Mouse (Mus musculus) frontal cortex, postnatal 36 days (tissue): ENCODE results near the gene Psmc5.
"Not testable (repeated sequence)": the region's sequence is repeated elsewhere in the genome, so short reads cannot be mapped to it uniquely, and the experiment has no call there.

Source experiments
- DNase-seq, 2 experiments: peaks; one replicate each; pipeline ENCODE4 v3.0.0; 2022; ENCODE audit warnings: low spot score in 2 of 2

The Psmc5 gene

DNA sequence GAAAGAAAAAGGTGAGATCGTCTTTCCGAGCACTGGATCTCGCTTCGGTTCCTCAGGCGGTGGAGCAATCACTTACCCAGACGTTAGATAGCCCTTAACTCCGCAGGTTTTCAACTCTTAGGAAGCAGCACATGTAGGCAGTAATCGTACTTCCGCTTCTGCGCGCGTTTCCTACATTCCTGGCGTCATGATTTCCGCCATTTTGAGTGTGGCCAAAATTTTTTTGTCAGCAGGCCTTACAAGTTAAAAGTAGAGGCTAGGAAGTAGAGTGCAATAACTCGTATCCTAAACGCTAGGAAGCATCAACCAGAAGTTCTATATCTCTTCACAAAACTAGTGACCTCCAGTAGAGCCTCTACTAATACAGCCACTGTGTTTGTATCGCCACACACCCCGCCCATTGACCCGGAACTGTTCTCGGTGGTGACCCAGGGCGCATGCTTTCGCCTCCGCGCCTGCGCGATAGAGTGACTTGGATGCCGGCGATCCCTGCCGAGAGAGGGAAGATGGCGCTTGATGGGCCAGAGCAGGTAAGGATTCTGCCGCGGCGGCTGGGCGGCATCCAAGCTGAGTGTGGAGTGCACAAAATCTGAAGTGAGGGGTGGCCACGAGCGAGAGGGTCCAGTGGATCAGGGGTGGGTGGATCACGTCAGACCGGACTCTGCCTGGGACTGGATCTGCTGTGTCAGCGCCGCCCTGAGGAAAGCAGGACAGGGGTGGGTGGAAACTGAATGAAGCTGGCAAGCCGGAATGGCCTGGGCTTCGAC lies at the start of gene Psmc5, which contains the start of gene Ftsj3:
Psmc5 (plus strand) TSS at position 470 of the 767 bp plus-strand sequence.
Ftsj3 (minus strand) TSS at position 395 of the 767 bp plus-strand sequence.
- peak; percentile 98 to 99 for DNase-seq

- DNase-seq, result no peak
These were observed 43.2 kb upstream of the Psmc5 start for GRCm38 (mm10) chr11:106212771-106213170.

DNA sequence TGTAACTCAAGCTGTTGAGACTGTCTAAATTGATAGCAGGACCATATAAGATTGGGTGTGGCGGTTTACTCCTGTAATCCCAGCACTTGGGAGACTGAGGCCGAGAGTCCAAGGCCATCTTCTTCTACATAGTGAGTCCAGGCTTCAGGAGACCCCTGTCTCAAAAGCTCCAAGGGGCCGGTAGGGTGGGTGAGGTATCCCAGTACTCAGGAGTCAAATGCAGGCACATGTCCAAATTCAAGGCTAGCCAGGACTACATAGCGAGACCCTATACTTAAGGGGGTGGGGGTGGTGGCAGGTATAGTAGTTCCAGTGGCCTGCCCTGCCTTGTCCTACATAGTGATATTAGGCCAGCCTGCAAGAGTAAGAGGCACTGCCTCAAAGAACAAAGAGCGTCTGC lies 41.1 kb upstream of the Psmc5 start:
- no peak for DNase-seq

DNA sequence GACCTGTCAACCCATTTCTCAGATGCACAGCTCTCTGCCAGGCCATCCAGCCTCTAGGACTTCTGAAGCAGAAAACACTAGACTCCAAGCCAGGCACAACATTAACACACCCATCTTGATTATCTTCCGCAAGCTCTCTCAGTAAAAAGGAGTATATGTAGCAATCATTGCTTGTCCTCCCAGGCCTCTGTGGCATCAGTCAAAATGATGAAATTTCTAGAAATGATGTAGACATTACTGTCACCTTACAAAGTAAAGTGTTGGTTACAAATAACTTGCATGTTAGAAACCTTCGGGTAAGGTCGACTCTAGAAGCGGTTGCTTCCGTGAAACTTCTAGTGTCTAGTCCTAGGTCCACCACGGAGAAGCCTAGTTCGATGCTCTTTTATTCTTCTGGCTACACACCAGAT lies 40.5 kb upstream of the Psmc5 start:
- DNase-seq, result no peak

- peak; percentile 95 to 97 for DNase-seq
These were observed 39.8 kb upstream of the Psmc5 start, which contains the start of gene Ccdc47 for GRCm38 (mm10) chr11:106215927-106216729. TSS of gene Ccdc47 (minus strand) at chr11:106216344.

GRCm38 (mm10) chr11:106216730-106217490 lies 39.0 kb upstream of the Psmc5 start, which contains the start of gene Ddx42:
TSS of gene Ddx42 (plus strand) at chr11:106216926.
- peak; percentile 91 to 93 for DNase-seq

DNA sequence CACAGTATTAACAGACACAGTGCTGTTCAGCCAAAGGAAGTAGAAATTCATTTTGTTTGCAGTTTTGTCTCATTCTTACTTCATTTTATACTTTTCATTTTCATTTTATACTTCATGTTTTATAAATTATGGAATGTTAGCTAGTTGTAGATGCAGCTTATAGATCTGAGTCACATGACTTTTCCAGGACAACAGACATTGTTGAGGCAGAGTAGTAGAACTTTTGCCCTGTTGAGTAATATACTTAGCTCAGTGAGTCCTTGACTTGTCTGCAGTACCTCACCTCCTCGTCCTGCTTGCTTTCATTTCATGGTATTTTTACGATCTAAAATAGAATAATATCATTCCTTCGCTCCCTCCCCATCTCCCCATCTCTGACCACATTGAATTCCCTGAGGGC lies 35.4 kb upstream of the Psmc5 start:
- no peak for DNase-seq

DNA sequence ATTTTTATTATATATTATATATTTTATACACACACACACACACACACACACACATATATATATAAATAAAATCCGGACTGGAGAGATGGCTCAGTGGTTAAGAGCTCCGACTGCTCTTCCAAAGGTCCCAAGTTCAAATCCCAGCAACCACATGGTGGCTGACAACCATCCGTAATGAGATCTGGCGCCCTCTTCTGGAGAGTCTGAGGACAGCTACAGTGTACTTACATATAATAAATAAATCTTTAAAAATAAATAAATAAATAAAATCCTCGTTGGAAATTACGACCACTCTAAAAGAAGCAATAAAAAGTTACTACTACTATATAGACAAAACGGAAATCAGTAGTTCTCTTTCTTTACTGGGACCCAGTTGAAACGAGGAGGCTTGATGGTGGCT lies 22.0 kb upstream of the Psmc5 start:
- DNase-seq, result not testable (repeated sequence)

DNA sequence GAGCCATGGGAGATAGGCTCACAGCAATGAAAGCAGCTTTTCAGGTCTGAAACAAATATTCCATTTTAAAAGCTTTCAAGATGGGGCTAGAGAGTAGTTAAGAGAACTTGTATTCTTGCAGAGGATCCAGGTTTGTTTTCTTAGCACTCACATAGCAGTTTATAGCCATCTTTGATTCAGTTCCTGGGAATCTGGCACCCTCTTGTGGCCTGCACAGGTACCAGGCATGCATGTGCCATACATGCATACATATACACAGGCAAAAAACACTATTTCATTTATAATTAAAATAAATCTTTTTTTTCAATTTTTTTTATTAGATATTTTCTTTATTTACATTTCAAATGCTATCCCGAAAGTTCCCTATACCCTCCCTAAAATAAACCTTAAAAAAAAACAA lies 9.1 kb upstream of the Psmc5 start:
- DNase-seq, result no peak

DNA sequence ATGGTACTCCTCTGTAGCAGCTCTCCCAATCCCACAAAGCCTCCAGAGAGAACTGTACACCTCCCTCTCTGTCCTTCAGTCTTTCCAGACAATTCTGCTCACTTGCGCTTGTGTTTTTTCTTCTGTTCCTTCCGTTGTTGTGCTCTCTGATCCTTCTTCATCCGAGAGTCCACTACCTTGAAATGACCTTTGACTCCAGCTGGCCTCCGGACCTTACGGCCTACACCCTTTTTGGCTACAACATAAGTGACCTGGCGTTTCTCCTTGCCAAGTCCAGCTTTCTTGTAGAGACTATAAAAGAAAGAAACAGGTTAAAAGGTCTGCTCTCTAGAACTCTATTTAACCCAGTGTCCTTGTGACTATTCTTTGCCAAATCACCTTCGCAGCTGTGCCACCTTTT lies 6.6 kb upstream of the Psmc5 start:
- no peak for DNase-seq

- no peak for DNase-seq
These were observed 1.2 kb upstream of the Psmc5 start for GRCm38 (mm10) chr11:106254767-106255166.

DNA sequence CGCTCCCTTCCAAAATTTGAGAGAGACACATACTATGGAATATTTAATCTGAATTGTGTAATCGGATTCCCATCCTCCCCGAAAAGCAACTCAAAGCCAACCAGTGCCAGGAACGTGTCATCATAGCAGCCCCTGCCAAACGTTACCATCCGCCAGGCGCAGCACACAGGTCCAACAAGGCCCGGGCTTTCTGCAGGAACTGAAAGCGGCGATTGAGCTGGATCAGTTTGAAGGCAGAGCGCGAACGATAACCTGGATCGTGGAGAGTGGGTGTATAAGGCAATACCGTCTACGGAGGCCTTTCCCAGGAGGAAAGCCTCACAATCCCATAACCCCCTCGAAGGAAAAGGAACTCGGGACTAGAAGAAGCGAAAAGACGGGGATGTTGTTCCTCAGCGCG lies 780 bp upstream of the Psmc5 start:
- no peak for DNase-seq

- no peak for DNase-seq
These were observed 821 bp downstream of the Psmc5 start for GRCm38 (mm10) chr11:106256775-106257174.

DNA sequence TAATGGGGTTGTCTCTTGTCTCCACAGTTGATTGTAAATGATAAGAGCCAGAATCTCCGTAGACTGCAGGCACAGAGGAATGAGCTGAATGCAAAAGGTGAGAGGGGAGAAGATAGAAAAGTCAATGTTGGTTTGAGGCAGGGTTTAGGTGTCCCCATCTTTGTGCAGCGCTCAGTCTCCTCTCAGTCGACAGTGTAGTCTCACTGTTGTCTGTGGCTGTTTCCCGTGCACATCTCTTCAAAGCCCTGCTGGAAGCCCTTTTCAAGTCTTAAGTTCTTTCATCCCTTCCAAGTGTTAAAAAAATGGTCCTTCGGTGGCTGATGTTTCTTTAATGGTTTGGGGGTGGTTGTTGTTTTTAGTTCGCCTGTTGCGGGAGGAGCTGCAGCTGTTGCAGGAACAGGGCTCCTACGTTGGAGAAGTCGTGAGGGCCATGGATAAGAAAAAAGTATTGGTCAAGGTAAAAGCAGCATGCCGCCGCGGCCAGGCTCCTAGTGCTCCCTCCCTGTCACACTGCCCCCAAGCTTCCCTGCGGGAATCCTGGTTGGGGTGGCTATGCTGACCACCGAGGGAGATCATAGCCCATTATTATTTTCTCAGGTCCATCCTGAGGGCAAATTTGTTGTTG lies 5.0 kb downstream of the Psmc5 start:
- DNase-seq, result no peak

DNA sequence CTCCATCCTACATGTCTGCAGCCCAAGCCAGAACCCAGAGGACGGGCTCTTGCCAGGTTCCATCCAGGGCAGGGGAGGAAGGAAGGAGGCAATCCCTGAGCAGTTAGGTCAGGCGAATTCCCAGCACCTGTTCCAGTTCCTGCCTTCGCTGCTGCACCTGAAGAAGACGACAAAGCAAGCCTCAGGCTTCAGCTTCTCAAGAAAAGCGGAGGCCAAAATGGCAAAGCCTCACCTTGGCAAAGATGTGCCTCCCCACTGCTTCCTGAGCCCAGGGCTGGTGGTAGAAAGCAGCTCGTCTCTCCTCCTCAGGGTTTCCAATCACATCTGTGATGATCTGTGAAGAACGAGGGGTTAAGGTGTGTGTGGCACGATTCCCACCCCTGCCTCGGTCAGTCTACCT lies 8.0 kb downstream of the Psmc5 start:
- DNase-seq, result no peak

- no peak for DNase-seq
These were observed 9.0 kb downstream of the Psmc5 start for GRCm38 (mm10) chr11:106264988-106265387.

GRCm38 (mm10) chr11:106265570-106265969 lies 9.6 kb downstream of the Psmc5 start:
- no peak for DNase-seq

- DNase-seq, result no peak
These were observed 10.5 kb downstream of the Psmc5 start for GRCm38 (mm10) chr11:106266431-106266830.

- DNase-seq, result no peak
These were observed 11.4 kb downstream of the Psmc5 start for GRCm38 (mm10) chr11:106267311-106267852.

- no peak for DNase-seq
These were observed 11.9 kb downstream of the Psmc5 start for GRCm38 (mm10) chr11:106267871-106268270.
